Mouse (Mus musculus) ES-Bruce4 (cell line): ENCODE results near the gene Cnn2.

Experiments
- CTCF ChIP-seq: IDR thresholded peaks from one replicate; pipeline ENCODE4 v1.8.1; 2011; ENCODE audit warnings: low read depth, low read length
- POLR2A ChIP-seq: IDR thresholded peaks from one replicate; pipeline ENCODE4 v1.8.1; 2011; ENCODE audit warnings: low read length; ENCODE audit not compliant: insufficient read depth

DNA sequence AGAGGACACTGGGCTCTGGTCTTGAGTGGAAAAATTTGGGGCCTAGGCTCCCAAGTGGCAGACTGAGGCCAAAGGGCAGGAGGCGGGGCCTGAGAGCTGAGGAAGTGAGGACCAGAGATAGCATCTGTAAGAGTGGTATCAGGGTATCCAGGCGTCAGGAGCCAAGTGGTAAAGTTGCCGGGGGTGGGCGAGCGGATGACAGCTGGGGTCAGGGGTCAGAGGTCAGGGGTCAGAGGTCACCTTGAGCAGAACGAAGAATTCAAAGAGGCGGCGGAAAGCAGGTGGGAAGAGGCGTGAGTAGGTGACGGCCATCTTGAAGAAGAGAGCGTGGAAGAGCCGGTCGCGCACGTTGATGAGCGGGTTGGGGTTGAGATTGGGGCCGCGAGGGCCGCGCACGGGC lies 4.7 kb upstream of the Cnn2 start:
- TF ChIP-seq POLR2A: no peak
- TF ChIP-seq CTCF: no peak
